19 mouse cellular contexts compared by ENCODE assay signal in the genomic region with DNA sequence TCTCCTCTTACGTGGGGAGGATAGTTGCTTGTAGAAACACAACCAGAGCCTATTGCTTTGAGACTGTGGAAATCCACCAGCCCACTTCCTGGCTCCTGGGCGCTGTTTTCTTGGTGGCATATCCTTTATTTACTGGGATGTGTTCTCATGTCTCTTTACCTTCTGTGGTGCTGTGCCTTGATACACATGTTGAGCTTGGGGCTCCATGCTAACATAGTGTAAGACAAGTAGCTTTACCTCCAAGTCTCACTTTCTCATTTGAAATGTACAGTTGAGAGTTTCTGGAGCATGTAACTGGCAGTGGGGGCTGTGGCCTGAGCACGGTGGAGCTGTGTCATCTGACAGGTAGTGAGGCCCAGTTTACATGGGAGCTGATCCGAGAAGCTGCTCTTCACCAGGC.
"Had no signal": no experiment of that assay in that cellular context is flagged by ENCODE, and none has a peak within 500 bp of the region (broad histone marks: within the 10 kb centered on the region; RNA-seq: fewer than 3 reads in every experiment).

No protein-coding gene starts in this region.

- H3K4me1 ChIP-seq: midbrain, embryonic 15.5 days; neural tube, embryonic 12.5 days had no signal

- ATAC-seq: liver, postnatal 0 days; lung, postnatal 0 days; midbrain, embryonic 15.5 days had no signal

- DNase-seq: kidney, adult 18-20 months; kidney, adult 9 months; kidney, postnatal 10 days; liver, postnatal 0 days; lung, embryonic 14.5 days; right cerebral cortex, adult 18-20 months; right cerebral cortex, postnatal 25 days; spleen, adult 18-20 months; thymus, adult 2 months; thymus, postnatal 36 days had no signal

- H3K4me3 ChIP-seq: midbrain, embryonic 12.5 days; midbrain, embryonic 15.5 days; neural tube, embryonic 12.5 days; neural tube, embryonic 15.5 days; stomach, embryonic 15.5 days had no signal

- H3K36me3 ChIP-seq: midbrain, embryonic 12.5 days; midbrain, embryonic 15.5 days; neural tube, embryonic 12.5 days; neural tube, embryonic 15.5 days; stomach, embryonic 15.5 days had no signal

- H3K27ac ChIP-seq: liver, embryonic 14.5 days; macrophage; midbrain, embryonic 12.5 days; midbrain, embryonic 15.5 days; neural tube, embryonic 12.5 days; neural tube, embryonic 15.5 days; stomach, embryonic 15.5 days had no signal

- H3K27me3 ChIP-seq: midbrain, embryonic 12.5 days; midbrain, embryonic 15.5 days; neural tube, embryonic 12.5 days; neural tube, embryonic 15.5 days; stomach, embryonic 15.5 days had no signal

- H3K4me2 ChIP-seq: liver, embryonic 11.5 days; lung, embryonic 14.5 days; midbrain, embryonic 12.5 days; midbrain, embryonic 15.5 days; neural tube, embryonic 12.5 days; neural tube, embryonic 15.5 days; stomach, embryonic 15.5 days had no signal

- H3K9me3 ChIP-seq: midbrain, embryonic 12.5 days; midbrain, embryonic 15.5 days; neural tube, embryonic 12.5 days; neural tube, embryonic 15.5 days; stomach, embryonic 15.5 days had no signal

- H3K9ac ChIP-seq: liver, embryonic 14.5 days; liver, postnatal 0 days; lung, embryonic 14.5 days; midbrain, embryonic 12.5 days; midbrain, embryonic 15.5 days; neural tube, embryonic 12.5 days; neural tube, embryonic 15.5 days; stomach, embryonic 15.5 days had no signal
